Mouse (Mus musculus) heart, embryonic 15.5 days (tissue): Measurements from ENCODE around the gene Ndnf. TPM values are rescaled to one million over a fixed set of nuclear protein-coding genes. Genes with fewer than 3 reads are reported as not detected.

ENCODE experiments used
- ATAC-seq: fragments of 200-750 bp; cut with Nextera tagmentation; replicated peaks from 2 replicates; pipeline ENCODE4 v1.8.0; 2017; ENCODE audit warnings: low read depth, moderate TSS enrichment; ENCODE audit not compliant: insufficient number of reproducible peaks, insufficient read depth, low FRiP score
- H3K27ac ChIP-seq: fragments of 300-500 bp; sonication (generic); 2 replicates; pipeline ENCODE4 v1.5.1; 2015; ENCODE audit warnings: mild to moderate bottlenecking, inconsistent platforms
- H3K27me3 ChIP-seq: fragments of 300-500 bp; sonication (generic); 2 replicates; pipeline ENCODE4 v1.6.1; 2015; ENCODE audit warnings: inconsistent platforms
- H3K36me3 ChIP-seq: fragments of 300-500 bp; sonication (generic); 2 replicates; pipeline ENCODE4 v1.6.1; 2015; ENCODE audit warnings: mild to moderate bottlenecking, inconsistent platforms
- H3K4me1 ChIP-seq: fragments of 300-500 bp; sonication (generic); replicated peaks from 2 replicates; pipeline ENCODE4 v1.6.1; 2015; ENCODE audit warnings: inconsistent platforms
- H3K4me2 ChIP-seq: fragments of 300-500 bp; sonication (generic); 2 replicates; pipeline ENCODE4 v1.6.1; 2015; ENCODE audit warnings: inconsistent platforms, mild to moderate bottlenecking, moderate library complexity
- H3K4me3 ChIP-seq: fragments of 300-500 bp; sonication (generic); 2 replicates; pipeline ENCODE4 v1.5.1; 2015; ENCODE audit warnings: mild to moderate bottlenecking, inconsistent platforms
- H3K9ac ChIP-seq: fragments of 300-500 bp; sonication (generic); 2 replicates; pipeline ENCODE4 v1.6.1; 2015; ENCODE audit warnings: mild to moderate bottlenecking, inconsistent platforms
- H3K9me3 ChIP-seq: fragments of 300-500 bp; sonication (generic); replicated peaks from 2 replicates; pipeline ENCODE4 v1.6.1; 2016; ENCODE audit warnings: inconsistent platforms
- WGBS: fragments of 180-500 bp; shearing (Covaris S2); methylation state at CpG from one replicate; pipeline ENCODE4 v1.1.7; 2015; ENCODE audit warnings: mixed read lengths; 5-methylcytosine and 5-hydroxymethylcytosine counted together
- polyA plus RNA-seq: library from polyadenylated mRNA; unstranded; fragments of >200 nt; fragmentation: Nextera tagmentation; extraction: Ambion mirVana; gene quantifications from 2 replicates; pipeline ENCODE4 v1.2.1, GENCODE M21; 2015

Gene Ndnf
- polyA plus RNA-seq, result 2.5 and 5.0 TPM in 2 replicates

DNA sequence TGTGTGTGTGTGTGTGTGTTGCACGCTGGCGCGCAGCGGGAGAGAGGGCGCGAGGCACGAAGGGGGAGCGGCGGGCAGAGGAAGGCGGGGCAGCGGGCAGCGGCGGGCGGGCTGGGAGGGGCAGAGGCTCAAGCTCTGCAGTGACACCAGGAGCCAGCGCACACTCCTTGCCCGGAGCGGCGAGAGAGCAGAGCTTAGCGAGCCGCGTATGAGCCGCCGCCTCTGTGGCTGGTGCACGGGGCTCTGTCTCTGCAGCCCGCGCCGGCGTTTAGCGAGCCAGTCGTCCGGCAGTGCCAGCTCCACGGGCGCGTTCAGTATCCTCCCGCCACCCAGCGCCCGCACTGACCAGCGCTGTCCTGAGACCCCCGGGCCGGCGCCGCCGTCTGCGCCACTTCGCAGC lies at the start of gene Ndnf:
Gene Ndnf, plus strand, starts transcription at position 140 of the 400 bp plus-strand sequence.
- Histone ChIP-seq H3K4me3 (peak within 1 kb of the TSS; percentile 78), H3K27me3 (peaks cover 10% of the 10 kb centered on the region), H3K36me3 (no peaks in the 10 kb centered on the region), H3K4me1 (peaks cover 13% of the 10 kb centered on the region), H3K4me2 (peak within 1 kb of the TSS; percentile 97), H3K9ac (peak within 1 kb of the TSS; percentile 68), H3K9me3 (no peaks in the 10 kb centered on the region), H3K27ac (peak within 1 kb of the TSS; percentile 76)
- ATAC-seq, result peak; percentile 93
- under 1% methylated on average over 31 of the region's 45 CpGs for whole genome bisulfite sequencing

DNA sequence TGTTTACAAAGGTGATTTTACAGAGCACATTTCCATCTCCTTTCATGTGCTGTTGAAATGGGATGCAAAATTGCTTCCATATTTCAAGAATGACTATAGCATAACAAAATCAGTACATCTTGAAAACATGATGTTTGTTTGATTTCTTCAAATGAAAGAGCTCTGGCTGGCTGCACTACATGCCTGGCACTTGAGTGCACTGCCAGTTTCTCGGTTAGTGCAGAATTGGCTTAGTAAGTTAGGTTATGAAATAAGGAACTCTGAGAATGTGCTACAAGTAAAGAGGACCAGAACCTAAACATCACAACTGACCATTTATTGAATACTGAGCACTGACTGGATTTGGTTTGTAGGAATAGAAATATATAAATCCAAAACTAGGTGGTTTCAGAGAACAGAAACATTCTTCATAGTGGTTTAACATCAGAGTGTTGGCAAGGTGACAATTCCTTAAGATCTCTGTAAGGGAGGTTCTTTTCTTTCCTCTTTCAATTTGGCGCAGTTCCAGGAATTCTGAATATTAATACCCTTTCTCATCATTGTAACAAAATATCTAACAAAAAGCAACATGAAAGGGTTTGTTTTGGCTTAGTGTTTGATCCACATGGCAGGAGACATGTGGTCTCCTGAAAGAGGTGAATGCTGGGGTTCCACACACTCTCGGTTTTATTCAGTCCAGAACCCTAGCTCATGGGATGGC lies 48.2 kb upstream of the Ndnf start:
- Histone ChIP-seq H3K36me3 (no peaks in the 10 kb centered on the region), H3K9me3 (no peaks in the 10 kb centered on the region), H3K27ac (no peak overlapping the region), H3K4me3 (no peak overlapping the region), H3K4me2 (no peak overlapping the region), H3K4me1 (peaks cover 5% of the 10 kb centered on the region; the same call in 1 of the 2 replicates), H3K27me3 (no peaks in the 10 kb centered on the region), H3K9ac (no peak overlapping the region)
- ATAC-seq, result no peak
- 76% methylated on average over 3 of the region's 3 CpGs for WGBS

DNA sequence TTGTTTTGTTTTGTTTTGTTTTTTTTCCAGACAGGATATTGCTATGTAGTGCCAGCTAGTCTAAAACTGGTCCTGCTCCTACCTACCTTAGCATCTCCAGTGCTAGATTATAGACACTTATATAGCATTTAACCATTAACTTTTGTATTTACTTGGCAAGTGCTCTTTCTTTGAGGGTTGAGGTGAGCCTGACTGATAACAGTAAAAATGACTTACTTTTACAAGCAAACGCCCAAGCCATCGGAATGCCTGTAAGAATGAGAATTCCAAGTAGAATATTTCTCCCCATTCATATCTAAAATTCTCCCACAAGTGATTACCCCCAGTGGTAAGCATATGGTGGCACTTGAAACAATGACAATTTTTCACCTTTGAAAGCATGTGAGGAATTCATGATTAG lies 40.8 kb upstream of the Ndnf start:
- H3K4me2 ChIP-seq, result no peak overlapping the region
- no peaks in the 10 kb centered on the region for H3K36me3 ChIP-seq
- H3K4me3 ChIP-seq, result no peak overlapping the region
- no peak for ATAC-seq
- H3K4me1 ChIP-seq, result no peaks in the 10 kb centered on the region
- no peaks in the 10 kb centered on the region for H3K27me3 ChIP-seq
- 47% methylated on average over 2 of the region's 2 CpGs for WGBS
- no peaks in the 10 kb centered on the region for H3K9me3 ChIP-seq
- no peak overlapping the region for H3K9ac ChIP-seq
- H3K27ac ChIP-seq, result no peak overlapping the region

DNA sequence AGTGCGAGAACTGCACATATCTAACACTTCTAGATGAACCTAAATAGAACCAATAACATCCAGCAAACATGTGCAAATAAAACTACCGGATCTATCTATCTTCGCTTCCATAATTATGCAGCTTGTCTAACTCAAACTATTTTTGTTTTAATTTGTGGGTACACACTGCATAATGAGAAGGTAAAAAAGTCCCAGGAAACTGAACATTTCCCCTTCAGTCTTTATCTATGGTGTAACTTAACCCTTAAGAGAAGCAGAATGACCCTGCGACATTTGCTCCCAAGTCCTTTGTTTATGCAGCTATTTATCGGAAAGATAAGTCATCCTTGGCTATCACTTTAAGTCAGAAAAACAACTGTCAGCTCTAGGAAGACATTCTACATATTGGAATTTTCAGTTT lies 39.2 kb upstream of the Ndnf start:
- no peaks in the 10 kb centered on the region for H3K9me3 ChIP-seq
- no peaks in the 10 kb centered on the region for H3K4me1 ChIP-seq
- no peak overlapping the region for H3K9ac ChIP-seq
- no peaks in the 10 kb centered on the region for H3K27me3 ChIP-seq
- WGBS, result 60% methylated on average over 5 of the region's 5 CpGs
- H3K4me3 ChIP-seq, result no peak overlapping the region
- ATAC-seq, result no peak
- no peaks in the 10 kb centered on the region for H3K36me3 ChIP-seq
- no peak overlapping the region for H3K27ac ChIP-seq
- H3K4me2 ChIP-seq, result no peak overlapping the region

DNA sequence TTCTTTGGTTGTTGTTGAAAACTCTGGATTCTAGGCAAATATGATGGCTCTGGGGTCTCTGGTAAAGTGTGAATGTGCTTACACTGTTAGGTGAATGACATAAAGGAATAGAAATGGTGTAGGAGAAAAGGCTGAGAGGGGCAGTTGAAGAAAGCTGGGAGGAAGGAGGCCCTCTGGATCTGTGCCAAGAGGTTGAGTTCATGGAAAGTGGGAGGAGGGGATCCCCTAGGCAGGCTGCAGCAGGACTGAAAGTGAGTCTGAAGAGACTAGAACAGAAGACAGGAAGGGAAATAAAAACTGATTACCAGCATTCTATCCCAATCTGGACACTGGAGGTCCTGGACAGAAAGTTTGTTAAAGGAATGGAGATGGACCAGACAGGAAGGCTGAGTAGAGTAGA lies 29.0 kb upstream of the Ndnf start:
- no peak overlapping the region for H3K4me3 ChIP-seq
- no peaks in the 10 kb centered on the region for H3K4me1 ChIP-seq
- peaks cover 9% of the 10 kb centered on the region for H3K9me3 ChIP-seq
- no peak overlapping the region for H3K27ac ChIP-seq
- H3K9ac ChIP-seq, result no peak overlapping the region
- H3K36me3 ChIP-seq, result no peaks in the 10 kb centered on the region
- H3K27me3 ChIP-seq, result no peaks in the 10 kb centered on the region
- H3K4me2 ChIP-seq, result no peak overlapping the region
- ATAC-seq, result no peak

DNA sequence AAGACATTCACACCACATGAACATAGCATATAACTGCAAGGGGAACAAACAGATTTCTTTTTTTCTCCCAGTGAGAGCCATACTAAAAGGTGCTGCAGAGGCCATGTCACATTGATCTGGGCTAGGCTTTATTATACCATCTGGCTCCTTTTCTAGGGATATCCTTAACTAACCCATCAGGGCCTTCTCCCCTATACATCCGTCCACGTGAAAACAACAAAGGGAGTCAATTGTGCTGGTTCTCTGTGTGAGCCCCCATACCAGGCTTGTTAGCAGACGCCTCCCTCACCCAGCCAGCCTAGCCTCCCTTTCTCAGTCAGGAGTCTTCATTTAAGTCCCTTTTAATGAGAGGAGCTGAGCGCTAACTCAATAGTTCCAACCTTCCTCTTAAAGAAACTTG lies 27.3 kb upstream of the Ndnf start:
- H3K4me3 ChIP-seq, result no peak overlapping the region
- H3K9ac ChIP-seq, result no peak overlapping the region
- H3K27ac ChIP-seq, result no peak overlapping the region
- no peaks in the 10 kb centered on the region for H3K36me3 ChIP-seq
- 80% methylated on average over 4 of the region's 4 CpGs for WGBS
- H3K27me3 ChIP-seq, result no peaks in the 10 kb centered on the region
- no peaks in the 10 kb centered on the region for H3K4me1 ChIP-seq
- no peak for ATAC-seq
- no peak overlapping the region for H3K4me2 ChIP-seq
- peaks cover under 1% of the 10 kb centered on the region; the same call in 1 of the 2 replicates for H3K9me3 ChIP-seq

DNA sequence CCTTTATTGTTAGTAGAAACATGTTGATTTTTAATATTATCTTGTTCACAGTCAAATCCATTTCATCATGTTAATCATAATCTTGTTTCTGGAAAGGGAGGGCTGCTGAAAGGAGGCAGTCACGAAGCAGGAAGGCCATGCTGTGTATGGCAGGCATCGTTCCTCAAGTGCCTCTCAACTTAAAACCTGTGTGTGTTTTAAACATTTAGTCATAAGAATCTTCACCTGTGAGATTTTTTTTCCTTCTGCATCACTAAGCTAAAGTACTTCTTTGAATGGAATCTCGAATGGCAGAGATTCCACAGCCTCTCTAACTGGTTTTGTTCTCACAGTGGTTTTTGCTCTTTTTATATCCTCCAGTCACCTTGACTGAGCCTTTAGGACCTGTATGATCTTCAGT lies 25.0 kb upstream of the Ndnf start:
- 65% methylated on average over 3 of the region's 3 CpGs for WGBS
- no peak overlapping the region for H3K9ac ChIP-seq
- H3K27ac ChIP-seq, result no peak overlapping the region
- H3K9me3 ChIP-seq, result no peaks in the 10 kb centered on the region
- no peak overlapping the region for H3K4me3 ChIP-seq
- no peaks in the 10 kb centered on the region for H3K27me3 ChIP-seq
- no peak for ATAC-seq
- H3K4me1 ChIP-seq, result no peaks in the 10 kb centered on the region
- H3K4me2 ChIP-seq, result no peak overlapping the region
- no peaks in the 10 kb centered on the region for H3K36me3 ChIP-seq

DNA sequence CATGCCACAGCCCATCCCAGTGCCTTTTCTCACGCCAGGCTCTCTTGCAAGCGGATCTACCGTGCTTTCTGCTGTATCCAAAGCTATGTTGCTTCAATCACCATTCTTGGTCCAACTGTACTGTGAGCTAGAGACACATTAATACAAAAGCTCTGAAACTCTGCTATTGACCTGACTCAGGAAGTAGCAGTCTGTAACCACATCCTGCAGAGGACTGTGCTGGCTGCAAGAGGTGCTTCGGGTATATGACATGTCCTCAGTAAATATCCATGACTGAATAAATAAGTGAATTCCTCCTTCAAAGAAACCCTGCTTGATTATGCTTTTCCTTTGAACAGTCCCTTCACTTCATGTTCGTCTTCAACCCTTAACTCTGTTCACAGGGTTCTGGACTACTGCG lies 23.7 kb upstream of the Ndnf start:
- no peak for ATAC-seq
- Histone ChIP-seq H3K27ac (no peak overlapping the region), H3K4me2 (no peak overlapping the region), H3K4me1 (no peaks in the 10 kb centered on the region), H3K4me3 (no peak overlapping the region), H3K9me3 (no peaks in the 10 kb centered on the region), H3K27me3 (no peaks in the 10 kb centered on the region), H3K9ac (no peak overlapping the region), H3K36me3 (no peaks in the 10 kb centered on the region)
- 77% methylated on average over 6 of the region's 6 CpGs for WGBS

DNA sequence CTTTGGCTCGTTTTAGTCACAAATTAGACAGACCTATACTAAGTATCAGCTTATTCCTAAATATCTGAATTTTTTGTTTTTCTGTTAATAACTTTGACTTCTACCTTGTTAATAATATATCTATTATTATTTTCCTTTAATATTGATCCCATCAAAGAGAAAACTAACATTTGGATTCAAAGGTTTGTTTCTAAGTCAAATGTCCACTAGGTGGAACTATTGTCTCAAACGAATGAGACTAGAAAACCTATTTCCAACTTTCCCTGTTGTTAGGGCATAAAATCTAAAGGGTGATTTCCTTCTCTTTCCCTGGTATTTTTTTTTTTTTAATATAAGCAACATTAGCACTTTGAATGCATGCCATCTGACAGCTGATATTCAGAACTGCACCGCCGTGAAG lies 20.0 kb upstream of the Ndnf start:
- H3K36me3 ChIP-seq, result no peaks in the 10 kb centered on the region
- no peak overlapping the region for H3K27ac ChIP-seq
- WGBS, result 40% methylated on average over 4 of the region's 4 CpGs
- no peaks in the 10 kb centered on the region for H3K9me3 ChIP-seq
- no peaks in the 10 kb centered on the region for H3K4me1 ChIP-seq
- no peak for ATAC-seq
- no peak overlapping the region for H3K4me3 ChIP-seq
- H3K4me2 ChIP-seq, result no peak overlapping the region
- H3K9ac ChIP-seq, result no peak overlapping the region
- H3K27me3 ChIP-seq, result no peaks in the 10 kb centered on the region

DNA sequence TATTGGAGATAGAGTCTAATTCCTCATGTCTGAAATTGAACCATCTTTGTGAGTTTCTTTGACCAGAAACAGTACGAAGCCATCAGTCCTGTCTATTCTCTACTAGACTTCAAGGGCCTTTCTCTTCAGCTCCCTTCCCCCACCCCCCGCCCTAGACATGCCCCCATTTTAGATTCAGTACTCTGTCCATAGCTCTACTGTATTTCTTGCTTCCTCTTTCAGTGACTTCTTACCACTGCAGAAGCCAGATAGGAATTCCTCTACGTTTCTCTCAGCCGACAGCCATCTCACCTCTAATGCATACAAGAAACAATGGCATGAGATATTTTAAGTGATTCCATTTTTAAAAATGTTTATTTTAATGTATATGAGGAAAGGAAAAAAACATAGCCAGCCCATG lies 10.1 kb upstream of the Ndnf start:
- peaks cover 8% of the 10 kb centered on the region for H3K4me1 ChIP-seq
- no peak overlapping the region for H3K4me3 ChIP-seq
- no peak overlapping the region for H3K4me2 ChIP-seq
- no peaks in the 10 kb centered on the region for H3K9me3 ChIP-seq
- WGBS, result 69% methylated on average over 4 of the region's 4 CpGs
- H3K9ac ChIP-seq, result no peak overlapping the region
- ATAC-seq, result no peak
- no peaks in the 10 kb centered on the region for H3K27me3 ChIP-seq
- no peaks in the 10 kb centered on the region for H3K36me3 ChIP-seq
- H3K27ac ChIP-seq, result no peak overlapping the region

DNA sequence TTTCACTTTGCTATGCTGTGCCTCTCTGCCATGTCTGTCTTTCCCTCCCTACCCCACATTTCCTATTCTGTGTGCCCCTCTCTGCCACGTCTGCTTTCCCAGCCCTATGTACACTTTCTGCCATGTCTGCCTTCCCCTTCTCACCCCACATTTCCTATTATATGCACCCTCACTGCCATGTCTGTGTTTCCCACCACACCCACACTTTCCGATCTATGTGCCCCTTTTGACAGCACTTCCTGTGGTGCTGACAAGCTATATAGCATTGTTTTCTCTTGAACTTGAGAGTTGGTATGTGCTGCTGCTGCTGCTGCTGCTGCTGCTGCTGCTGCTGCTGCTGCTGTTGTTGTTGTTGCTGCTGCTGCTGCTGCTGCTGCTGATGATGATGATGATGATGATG lies 9.3 kb upstream of the Ndnf start:
- no peaks in the 10 kb centered on the region for H3K27me3 ChIP-seq
- ATAC-seq, result no peak
- 39% methylated on average over 2 of the region's 2 CpGs for WGBS
- no peak overlapping the region for H3K9ac ChIP-seq
- no peaks in the 10 kb centered on the region for H3K36me3 ChIP-seq
- no peak overlapping the region for H3K27ac ChIP-seq
- H3K4me1 ChIP-seq, result peaks cover 8% of the 10 kb centered on the region
- H3K9me3 ChIP-seq, result no peaks in the 10 kb centered on the region
- no peak overlapping the region for H3K4me2 ChIP-seq
- H3K4me3 ChIP-seq, result no peak overlapping the region

DNA sequence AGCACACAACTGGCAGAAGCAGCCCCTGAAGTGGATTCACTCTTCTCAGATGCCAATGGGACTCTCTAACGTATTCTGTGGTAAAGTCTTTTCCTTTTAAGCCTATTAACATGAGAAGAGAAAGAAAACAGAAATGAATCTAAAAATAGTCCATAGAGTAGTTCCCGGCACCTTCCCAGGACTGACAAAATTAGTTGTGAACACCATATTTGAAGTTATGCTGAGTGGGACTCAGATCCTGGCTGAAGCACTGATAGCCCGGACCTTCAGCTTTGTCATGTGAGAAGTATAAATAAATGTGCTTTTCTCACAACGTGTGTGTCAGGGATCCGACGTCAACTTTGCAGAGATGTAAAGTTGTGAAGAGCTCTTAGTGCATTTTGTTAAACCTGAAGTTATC lies 7.4 kb upstream of the Ndnf start:
- Histone ChIP-seq H3K4me3 (no peak overlapping the region), H3K36me3 (no peaks in the 10 kb centered on the region), H3K9me3 (no peaks in the 10 kb centered on the region), H3K27me3 (no peaks in the 10 kb centered on the region), H3K4me1 (peaks cover 8% of the 10 kb centered on the region), H3K27ac (no peak overlapping the region), H3K4me2 (no peak overlapping the region), H3K9ac (no peak overlapping the region)
- ATAC-seq, result no peak
- WGBS, result 23% methylated on average over 6 of the region's 6 CpGs
